Mouse (Mus musculus) lung, adult 2 months (tissue): ENCODE data around the gene Pacrg.

Source experiments
- CTCF ChIP-seq: fragments of 200-500 bp; IDR thresholded peaks from 2 replicates; pipeline ENCODE4 v1.5.1; 2011; ENCODE audit warnings: mild to moderate bottlenecking, low read length, control low read depth; ENCODE audit not compliant: insufficient read depth
- POLR2A ChIP-seq: fragments of 200-500 bp; IDR thresholded peaks from 2 replicates; pipeline ENCODE4 v1.6.1; 2011; ENCODE audit warnings: low read depth, mild to moderate bottlenecking, control low read depth, low read length, borderline replicate concordance; ENCODE audit errors: extremely low read depth

DNA sequence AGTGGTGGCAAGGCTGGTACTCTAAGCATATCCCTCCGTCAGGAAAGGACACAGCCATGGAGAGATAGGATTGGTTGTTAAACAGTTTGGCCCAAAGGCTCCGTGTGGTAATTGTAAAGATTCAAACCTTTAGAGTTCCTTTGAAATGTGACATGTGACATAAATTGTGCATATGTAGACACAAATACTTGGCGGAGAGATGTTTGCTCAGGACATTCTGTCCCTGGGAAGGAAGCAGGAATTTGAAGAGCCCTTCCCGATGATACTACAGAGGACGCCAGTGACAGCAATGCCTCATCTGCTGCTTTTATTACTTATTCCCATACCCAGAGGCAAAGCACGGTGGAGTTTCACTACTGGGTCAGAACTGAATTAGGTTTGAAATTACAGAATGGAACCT lies 374.6 kb downstream of the Pacrg start:
- TF ChIP-seq POLR2A (no peak), CTCF (no peak)
